Mouse (Mus musculus) layer of hippocampus, adult 9-11 months (tissue): ENCODE data around the gene Slc17a5.
A peak's percentile ranks its signal among the peaks of the same experiment; 100 is the strongest.
"Not testable (repeated sequence)": the region's sequence is repeated elsewhere in the genome, so short reads cannot be mapped to it uniquely, and the experiment has no call there.

Experiments used
- DNase-seq: peaks from one replicate; pipeline ENCODE4 v3.0.0; 2022

The Slc17a5 gene

DNA sequence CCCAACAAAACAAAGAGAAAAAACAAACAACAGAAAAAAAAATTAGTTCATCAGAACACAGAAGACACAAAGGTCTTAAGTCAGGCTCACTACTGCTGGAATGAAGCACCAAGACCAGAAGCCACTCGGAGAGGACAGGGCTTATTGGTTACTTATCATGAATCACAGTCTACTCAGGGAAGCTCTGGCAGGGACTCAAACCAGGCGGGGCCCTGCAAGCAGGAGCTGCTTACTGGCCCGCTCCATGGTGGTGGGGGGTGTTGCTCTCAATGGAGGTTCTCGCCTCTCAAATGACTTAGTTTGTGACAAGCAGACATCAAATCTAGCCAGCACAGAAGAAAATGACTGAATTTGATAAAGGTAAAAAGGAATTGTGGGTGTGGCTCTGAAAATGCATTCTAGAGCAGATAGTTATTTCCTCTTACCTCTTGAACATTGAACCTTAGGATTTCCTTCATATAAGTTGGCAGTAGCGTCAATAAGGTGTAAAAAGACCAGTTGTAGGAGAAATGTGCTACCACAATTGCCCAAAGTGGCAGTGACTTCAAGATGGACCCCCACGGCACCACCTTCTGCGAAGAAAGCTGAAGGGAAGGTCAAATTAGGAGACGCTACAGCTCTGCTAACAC, 29.1 kb downstream of the Slc17a5 start:
- DNase-seq = no peak

DNA sequence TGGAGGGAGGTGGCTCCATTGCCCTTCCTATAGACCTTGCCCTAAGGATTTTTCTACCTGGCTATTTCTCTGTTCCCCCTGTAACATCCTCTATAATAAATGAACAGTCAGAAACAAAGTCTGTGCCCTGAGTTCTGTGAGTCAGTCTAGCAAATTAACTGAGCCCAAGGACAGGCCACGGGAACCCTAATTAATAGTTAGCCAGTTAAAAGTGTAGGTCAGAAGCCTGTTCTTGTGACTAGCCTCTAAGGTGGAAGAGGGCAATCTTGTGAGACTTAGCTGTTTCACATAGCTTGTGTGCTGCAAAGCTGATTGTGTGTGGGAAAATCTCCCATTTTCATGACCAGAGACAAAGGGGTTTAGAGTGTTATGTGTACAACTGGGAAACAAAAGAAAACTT, 30.8 kb downstream of the Slc17a5 start:
- DNase-seq = no peak

DNA sequence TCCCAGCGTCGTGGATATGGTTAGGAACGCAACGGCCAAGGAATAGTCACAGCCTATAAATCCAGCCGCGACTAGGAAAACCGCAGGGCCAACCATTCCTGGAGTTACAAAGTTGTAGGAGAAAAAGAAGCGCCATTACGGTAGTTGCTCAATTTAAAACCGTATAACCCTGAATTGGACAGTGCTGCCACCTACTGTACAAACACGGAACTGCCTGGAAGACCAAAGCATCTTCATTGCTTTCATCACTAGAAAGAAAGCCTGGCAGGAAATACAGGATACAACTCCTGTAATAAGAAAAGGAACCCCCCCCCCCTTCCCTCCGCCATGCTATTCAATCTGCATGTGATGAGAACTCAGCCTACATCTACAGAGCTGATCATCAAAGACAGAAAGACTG, 34.9 kb downstream of the Slc17a5 start:
- peak; percentile 66 for DNase-seq

DNA sequence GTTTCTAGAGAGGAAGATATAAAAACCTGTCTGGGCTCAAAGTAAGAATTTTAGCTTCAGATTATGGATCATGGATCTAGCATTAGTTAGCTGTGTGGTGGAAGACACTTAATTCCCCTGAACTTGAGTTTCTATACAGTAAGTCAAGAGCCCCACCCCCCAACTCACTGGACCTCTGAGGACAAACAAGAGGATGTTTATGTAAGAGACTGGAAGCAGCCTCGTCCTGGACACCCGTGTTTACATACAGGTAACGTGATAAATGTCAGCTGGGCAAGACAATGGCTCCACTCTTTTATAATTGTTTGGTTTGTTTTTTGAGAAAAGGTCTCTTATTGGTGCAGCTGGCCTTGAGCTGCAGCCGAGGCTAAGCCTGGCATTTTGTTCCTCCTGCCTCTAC, 36.1 kb downstream of the Slc17a5 start:
- no peak for DNase-seq

DNA sequence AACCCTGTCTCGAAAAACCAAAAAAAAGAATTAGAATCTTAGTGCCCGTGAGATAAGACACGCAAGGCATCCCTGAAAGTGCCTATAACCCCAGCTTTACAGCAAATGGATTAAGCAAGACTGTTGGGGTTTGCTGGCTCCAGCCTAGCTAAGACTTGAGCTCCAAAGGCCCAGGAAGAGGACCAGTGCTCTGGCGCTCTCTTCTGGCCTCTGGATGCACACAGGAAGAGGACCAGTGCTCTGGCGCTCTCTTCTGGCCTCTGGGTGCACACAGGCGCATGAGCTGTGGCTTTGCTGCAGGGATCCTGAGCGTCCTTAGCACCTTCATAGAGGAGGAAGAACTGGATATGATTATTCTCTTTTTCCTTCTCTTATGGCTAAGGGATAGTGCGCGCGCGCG, 40.1 kb downstream of the Slc17a5 start:
- DNase-seq = no peak

DNA sequence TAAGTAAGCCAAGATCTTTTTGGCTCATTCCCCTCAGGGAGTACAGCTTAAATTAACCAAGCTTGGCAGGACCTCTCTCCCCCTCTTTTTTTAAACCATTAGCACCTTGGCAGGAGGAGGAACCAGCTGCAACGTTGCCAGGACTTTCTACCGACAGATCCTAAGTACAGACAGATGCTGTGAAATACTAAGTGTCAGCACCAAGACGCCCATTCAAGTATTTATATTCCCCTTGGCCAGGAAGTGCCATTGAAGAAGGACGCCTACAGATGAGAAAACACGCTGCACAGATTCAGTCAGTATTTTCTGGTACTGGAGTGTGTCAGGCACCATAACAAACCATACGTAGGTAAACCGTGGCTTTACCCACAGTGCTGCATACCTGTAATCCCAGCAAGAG, 40.9 kb downstream of the Slc17a5 start:
- peak; percentile 36 for DNase-seq

DNA sequence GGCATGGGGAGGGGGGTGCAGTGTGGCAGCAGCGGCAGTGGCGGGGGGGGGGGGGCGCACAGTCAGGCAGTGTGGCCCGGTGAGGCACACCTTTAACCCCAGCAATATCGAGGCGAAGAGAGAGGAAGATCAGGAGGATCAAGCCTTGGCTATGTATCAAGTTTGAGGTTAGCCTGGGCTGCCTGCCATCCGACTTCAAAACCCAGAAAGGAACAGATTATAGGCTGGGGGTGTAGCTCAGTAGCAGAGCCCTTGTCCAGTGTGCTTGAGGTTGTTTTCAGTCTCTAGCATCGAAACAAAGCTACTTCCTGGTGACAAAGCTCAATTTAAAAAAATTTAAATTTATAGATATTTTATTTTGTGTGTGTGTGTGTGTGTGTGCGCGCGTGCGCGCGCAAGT, 46.1 kb downstream of the Slc17a5 start:
- no peak for DNase-seq

DNA sequence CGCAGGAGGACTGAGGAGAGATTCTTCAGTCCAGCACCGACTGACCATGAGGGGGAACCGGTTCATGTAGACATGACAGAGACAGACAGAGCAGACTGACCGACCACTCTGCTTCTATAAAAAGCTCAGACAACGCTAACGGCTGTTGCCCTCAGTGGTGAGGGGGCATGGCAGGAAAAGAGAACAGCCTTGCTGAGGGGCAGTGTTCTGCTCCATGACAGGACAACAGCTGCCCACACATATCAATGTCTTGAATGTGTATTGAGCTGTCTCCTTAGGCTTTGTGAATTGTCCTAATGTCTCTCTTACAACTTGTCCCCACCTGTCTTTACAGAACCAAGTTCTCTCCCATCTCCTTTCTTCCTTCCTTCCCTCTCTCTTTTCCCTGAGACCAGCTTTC, 49.4 kb downstream of the Slc17a5 start:
- no peak for DNase-seq

DNA sequence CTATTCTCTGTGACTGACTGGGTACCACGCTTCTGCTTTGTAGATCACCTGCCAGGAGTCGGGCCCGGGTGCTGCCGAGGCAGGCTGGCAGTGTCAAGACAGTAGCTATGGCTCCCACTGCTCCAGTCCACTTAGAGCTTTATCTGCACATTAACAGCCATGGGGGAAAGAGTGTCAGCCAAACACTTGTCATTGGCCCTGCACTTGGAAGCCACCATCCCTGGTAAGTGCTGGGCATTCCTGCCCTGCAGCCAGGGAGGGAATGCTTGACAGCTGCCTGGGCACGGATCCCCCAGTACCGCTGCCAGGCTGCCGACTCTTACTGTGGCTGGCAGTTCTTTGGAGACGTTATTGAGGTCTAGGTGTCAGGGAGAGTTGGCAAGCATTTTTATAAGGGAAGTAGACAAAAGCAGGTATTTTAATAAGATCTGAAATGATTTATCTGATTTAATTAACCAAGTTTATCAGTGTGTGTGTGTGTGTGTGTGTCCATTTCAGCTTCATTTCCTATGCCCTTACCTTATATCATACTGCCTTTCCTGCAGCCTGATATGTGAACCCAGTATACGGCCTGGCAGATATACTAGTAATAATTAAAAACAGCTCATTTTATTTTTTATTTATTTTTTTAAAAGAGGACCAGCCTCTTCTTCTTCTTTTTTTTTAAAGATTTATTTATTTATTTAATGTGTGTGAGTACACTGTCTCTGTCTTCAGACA, 50.5 kb downstream of the Slc17a5 start:
- DNase-seq = no peak

DNA sequence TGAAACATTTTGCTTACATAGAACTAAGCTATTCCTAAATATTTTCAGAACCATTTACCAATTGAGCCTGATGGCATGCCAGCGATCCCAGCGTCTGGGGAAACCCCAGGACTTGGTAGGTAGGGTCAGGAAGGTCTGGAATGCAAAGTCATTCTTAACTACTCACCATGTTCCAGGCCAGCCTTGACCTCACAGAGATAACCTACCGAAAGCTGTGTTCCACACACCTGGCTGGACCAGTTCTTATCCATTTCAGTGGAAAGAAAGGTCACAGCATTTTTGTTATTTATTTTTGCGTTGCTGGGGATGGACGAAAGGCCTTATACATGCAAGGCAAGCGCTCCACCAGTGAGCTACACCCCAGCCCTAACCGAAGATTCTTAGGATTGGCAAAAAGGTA, 53.2 kb downstream of the Slc17a5 start:
- DNase-seq = no peak

DNA sequence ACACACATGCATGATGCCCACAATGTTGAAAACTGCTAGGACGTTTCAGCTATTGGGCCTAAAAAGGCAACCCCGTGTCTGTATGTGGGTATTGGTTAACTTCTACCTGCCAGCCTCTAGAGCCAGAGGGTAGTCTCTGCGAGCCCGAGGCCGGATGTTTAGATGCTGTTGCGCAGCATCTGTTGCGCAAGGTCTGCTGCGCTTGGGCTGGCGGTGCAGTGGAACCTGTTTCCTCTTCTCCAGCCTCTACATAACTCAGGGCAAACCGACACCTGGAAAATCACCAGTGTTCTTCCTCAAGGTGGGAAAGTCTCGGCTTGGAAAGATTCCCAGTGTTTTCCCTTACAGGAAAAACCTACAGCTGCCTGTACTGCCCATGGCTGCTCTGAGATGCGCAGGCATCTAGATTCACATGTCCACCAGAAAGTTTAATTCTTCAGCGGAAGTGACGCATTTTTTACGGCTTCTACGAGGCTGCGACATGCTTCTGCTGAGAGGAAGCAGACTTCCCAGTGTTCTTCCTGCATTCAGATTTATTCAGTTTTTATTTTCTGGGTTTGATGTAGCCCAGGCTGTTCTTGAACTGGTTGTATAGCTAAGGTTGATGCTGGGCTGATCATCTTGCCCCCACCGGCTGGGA, 54.4 kb downstream of the Slc17a5 start:
- peak; percentile 38 for DNase-seq

DNA sequence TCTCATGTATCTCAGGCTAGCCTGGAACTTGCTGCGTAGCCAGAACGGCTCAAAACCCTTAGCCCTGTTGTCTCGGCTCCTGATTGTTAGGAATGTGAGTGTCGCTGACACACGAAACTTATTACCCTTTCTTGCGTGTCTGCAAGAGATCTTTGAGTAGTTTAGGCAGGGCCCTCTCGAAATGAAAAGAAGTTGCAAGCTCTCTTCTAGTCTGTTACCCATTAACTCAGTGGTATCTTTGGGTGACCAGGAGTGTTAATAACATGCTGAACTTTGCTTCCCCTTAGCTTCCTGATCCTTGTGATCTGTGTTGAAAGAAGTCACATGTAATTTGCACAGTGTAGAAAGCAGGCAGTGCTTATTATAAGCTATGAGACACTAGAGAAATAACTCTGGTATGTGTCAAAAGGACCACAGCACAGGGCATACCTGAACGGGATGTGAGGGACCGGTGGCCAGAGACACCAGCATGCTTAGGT, 55.5 kb downstream of the Slc17a5 start:
- DNase-seq = no peak

DNA sequence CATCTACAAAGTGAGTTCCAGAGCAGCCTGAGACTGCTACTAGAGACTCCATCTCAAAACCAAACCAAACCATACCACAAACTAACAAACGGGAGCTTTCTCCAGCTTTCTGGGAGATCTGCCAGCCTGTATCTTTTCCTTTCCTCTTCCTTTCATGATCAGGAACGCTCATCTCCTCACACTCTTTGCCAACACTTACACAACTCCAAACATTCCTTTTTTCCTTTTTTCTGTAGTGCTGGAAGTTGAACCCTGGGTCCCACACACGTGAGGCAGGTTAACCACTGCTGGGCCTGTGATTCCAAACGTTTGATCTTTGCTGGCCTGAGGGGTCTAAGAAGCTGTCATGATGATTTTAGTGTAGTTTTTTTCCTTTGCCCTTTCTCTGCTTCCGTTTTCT, 56.0 kb downstream of the Slc17a5 start:
- no peak for DNase-seq

DNA sequence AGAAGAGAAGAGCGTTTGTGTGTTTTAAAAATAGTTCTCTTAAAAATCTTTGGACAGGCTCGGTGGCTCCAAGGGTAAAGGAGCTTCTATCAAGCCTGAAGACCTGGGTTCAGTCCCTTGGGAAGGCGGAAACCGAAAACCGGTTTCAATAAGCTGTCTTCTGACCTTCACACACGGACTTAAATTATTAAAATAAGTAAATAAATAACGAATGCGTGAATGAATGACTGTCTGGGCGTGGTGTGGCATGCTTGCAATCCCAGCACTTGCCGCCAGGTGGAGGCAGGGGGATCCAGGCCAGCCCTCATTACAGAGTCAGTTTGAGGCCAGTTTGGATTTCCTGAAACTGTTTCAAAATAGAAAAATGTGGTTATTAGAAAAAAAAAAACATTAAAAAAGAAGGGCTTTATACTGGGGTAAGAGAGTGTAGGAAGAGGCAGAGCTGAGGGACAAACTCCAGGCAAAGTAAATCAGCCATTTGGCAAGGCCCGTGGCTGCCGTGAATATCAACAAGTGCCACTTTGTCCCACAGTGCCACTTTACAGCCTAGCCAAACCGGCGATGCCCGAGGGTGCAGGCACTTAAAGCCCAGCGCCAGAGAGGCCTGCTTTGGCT, 60.0 kb downstream of the Slc17a5 start:
- peak; percentile 51 for DNase-seq

DNA sequence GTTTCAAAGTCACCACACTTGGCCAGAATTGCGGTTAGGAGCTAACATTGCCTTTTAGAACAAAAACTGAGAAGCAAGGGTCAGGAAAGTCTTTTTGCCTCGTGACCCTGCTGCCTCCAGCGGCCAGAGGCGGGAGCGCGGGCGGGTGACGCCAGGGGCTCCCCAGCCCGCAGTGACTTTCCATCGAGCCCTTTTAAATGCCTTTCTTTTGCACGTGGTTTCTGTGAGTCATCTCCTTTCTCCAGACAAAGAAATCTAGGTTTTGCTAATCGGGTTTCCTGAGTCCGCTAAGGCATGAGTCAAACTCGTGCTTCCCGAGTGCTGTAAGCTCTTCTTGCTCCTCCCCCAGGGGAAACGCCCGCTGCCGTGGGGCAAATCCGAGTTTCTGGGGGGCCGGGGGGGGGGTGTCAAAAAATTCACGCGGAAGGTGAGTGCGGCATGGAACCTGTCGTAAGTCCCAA, 60.5 kb downstream of the Slc17a5 start:
- peak; percentile 79 for DNase-seq

DNA sequence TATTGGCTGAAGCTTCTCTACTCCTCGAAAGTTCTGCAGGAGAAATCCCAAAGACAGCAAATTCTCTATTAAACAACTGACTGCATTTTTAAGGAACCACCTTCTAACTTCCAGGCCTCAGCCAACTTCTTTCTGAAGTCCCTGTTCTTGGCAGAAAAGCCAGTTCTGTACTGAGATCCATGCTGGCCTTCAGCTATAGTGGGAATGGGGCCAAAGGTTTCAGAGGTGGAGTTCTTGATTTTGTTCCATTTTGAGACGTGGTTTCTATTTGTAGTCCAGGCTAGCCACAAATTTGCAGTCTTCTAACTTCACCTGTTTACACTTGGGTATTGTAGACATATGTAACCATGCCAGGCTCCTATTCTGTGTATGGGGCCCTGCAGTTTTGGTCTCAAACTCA, 61.6 kb downstream of the Slc17a5 start:
- DNase-seq = no peak

DNA sequence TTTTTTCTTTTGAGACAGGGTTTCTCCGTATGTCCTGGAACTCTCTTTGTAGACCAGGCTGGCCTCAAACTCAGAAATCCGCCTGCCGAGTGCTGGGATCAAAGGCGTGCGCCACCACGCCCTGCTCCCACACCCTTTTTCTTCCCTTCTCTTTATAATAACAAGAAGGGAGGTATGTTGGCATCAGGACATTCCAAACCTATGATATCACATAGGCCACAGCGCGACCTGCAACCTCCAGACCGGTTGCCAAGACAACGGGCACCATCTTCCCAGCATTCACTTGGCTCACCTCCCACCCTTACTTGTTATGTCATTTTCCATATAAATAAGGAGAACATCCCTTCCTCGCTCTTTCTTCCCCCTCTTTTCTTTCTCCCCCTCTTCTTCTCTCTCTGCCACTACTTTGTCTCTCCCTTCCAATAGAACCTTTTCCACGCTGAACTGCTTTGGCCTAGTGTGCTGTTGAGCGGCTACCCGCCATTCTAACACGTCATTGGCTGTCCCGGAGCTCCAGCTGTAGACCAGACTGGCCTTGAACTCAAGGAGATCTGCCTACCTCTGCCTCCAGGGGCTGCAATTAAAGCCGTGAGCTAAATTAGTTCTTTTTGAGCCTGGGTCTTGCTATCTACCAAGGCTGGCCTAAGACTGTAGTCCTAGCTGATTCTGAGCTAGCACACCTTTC, 62.2 kb downstream of the Slc17a5 start:
- DNase-seq = no peak

DNA sequence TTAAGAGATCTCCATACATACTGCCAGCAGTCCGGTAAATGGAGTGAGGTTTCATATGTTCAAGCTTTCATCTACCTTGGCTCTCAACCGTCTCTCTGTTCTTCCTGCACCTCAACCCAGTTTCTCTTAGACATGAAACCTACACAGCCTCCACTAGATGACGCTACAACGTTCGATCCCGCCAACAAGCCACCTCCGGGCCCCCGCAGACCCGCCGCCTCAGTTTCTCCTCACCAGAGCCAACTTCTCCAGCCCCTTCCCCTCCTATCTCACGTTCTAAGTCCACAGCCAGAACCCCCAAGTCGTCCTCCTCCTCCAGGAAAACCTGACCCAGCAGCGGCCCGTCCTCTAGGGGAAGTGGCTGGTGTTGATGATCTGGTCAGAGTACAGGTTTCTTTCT, 66.2 kb downstream of the Slc17a5 start:
- DNase-seq = no peak

DNA sequence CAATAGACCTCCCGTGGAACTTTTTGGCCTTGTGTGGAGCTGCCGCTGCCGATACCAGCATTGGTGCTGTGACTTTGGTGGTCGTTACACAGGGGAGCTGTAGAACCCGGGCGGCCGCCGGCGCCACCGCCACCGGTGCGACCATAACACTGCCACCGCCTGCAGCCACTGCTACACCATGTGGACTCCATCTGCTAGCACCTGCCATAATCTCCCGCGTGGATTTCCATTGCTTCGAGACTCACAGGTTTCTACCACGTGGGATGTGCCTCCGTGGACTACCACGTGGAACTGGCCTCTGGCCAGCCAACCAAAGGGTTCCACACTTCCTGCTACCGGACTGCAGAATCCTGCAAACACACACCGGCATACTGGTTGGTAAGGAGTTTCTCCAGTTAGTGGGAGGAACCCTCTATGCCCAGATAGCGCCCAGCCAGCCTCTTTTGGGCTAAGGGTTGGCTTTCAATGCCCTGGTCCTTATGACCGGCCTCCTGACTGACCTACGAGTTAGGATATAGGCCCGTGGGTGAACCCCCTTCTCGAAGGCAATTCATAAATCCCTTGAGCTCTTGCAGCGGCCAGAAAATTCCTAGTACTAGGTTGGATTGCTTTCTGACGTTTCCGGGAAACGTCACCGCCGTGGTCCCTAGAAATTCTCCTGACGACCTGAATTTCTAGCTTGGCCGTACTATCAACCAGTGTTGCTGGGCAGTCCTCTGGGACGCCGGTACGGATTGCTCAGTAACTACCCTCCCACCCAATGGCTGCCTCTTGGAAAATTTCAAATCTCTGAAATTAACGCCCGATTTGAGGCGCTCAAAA, 66.8 kb downstream of the Slc17a5 start:
- peak; percentile 54 for DNase-seq

DNA sequence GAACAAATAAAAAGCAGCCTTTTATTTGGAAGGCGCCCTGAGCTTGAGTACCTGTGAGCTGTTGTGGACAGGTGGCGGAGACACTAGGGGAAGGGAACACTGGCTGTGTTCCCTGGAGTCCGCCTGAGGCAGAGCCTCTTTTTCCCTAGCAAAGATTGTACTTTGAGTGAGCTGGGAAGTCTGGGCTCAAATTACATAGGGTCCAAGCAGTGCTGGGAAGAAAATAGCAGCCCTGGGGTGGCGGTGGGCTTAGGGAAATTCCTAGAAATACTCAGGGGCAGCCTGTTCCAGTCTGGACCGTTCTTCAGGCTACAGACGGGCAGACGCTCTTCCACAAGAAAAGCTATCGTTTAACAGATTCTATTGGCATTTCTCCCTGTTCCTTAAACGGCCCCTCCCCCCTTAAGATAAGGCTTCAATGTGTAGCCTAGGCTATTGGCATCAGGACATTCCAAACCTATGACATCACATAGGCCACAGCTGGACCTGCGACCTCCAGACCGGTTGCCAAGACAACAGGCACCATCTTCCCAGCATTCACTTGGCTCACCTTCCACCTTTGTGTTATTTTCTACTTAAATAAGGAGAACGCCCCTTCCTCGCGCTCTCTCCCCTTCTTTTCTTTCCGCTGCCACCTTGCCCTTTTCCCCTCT, 67.6 kb downstream of the Slc17a5 start:
- no peak for DNase-seq

DNA sequence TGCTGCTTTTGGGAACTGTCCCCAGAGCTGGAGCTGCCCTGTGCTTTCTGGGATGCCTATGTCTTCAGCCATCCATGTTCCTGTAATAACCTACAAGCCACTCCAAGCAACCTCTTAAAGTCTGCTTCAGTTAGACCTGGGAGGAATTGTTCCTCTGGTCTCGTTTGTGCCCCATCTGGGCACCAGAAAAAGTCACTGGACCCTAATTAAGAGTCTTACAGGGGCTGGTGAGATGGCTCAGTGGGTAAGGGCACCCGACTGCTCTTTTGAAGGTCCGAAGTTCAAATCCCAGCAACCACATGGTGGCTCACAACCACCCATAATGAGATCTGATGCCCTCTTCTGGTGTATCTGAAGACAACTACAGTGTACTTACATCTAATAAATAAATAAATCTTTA, 70.6 kb downstream of the Slc17a5 start:
- not testable (repeated sequence) for DNase-seq

DNA sequence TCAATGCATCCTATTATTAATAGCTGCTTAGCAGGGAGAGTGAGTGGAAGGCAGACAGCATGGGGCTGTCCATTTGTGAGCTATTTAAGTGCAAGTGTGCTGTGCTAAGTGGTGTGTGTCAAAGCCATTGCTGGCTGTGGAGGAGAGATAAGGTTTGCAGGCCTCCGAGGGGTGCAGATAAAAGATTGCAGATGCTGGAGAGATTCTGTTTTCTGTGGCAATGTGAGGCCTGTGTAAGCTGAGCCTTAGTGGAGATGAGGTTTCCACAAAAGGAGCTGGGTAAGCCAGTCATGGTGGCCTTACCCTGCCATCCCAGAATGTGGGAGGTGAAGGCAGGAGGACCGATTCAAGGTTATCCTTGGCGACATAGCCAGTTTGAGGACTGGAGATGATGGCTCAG, 71.7 kb downstream of the Slc17a5 start:
- DNase-seq = no peak
